Comparison of ENCODE assay signal across 8 mouse cellular contexts in genomic region chr12:80517977-80518376, GRCm38 (mm10). TPM values are rescaled to one million over a fixed set of nuclear protein-coding genes. Genes with fewer than 3 reads are reported as not detected.
A peak's percentile ranks its signal among the peaks of the same experiment; 100 is the strongest.
DNase-seq lines count a peak whose midpoint lies in the region; ATAC-seq and TF ChIP-seq lines count a peak whose summit lies in the region.

Gene Galnt16, plus strand, starts transcription at chr12:80518277.

- ATAC-seq in forebrain, embryonic 11.5 days (replicated peaks; ENCODE audit: low FRiP score) = no peak; the same call in 1 of the 2 replicates
- ATAC-seq in intestine, postnatal 0 days = no peak
- no peak; the same call in 1 of the 2 replicates for ATAC-seq in midbrain, embryonic 15.5 days (replicated peaks)
- no peak for ATAC-seq in inflammation-experienced regulatory T-cells, adult 6 months
- ATAC-seq in erythroid progenitor cell, adult 5-6 weeks (replicated peaks; ENCODE audit: low FRiP score, poor library complexity, severe bottlenecking) = no peak

- peaks cover 7% of the 10 kb centered on the region; the same call in 1 of the 2 replicates for H3K27me3 ChIP-seq in forebrain, embryonic 11.5 days (ENCODE audit: control insufficient read depth, insufficient read depth, low read length)
- H3K27me3 ChIP-seq in intestine, postnatal 0 days (replicated peaks; ENCODE audit: control insufficient read depth, insufficient read depth, low read length) = peaks cover 53% of the 10 kb centered on the region
- peaks cover 8% of the 10 kb centered on the region for H3K27me3 ChIP-seq in midbrain, embryonic 15.5 days (replicated peaks)

- H3K4me3 ChIP-seq in forebrain, embryonic 11.5 days (ENCODE audit: low read depth, low read length) = peak within 1 kb of the TSS; percentile 85
- H3K4me3 ChIP-seq in intestine, postnatal 0 days (ENCODE audit: low read depth, low read length) = peak within 1 kb of the TSS; percentile 49
- peak within 1 kb of the TSS; percentile 66 for H3K4me3 ChIP-seq in midbrain, embryonic 15.5 days

- peaks cover 10% of the 10 kb centered on the region; the same call in 1 of the 2 replicates for H3K4me1 ChIP-seq in forebrain, embryonic 11.5 days (replicated peaks; ENCODE audit: control insufficient read depth, insufficient read depth, low read length)
- H3K4me1 ChIP-seq in intestine, postnatal 0 days (replicated peaks; ENCODE audit: control insufficient read depth, insufficient read depth, low read length) = no peaks in the 10 kb centered on the region
- H3K4me1 ChIP-seq in midbrain, embryonic 15.5 days = peaks cover 31% of the 10 kb centered on the region

- H3K27ac ChIP-seq in forebrain, embryonic 11.5 days (ENCODE audit: low read depth, low read length) = peak within 1 kb of the TSS; percentile 90
- no peak within 1 kb of the TSS for H3K27ac ChIP-seq in intestine, postnatal 0 days (ENCODE audit: low read depth, low read length)
- peak within 1 kb of the TSS; percentile 91 for H3K27ac ChIP-seq in midbrain, embryonic 15.5 days

- no peak for DNase-seq in layer of hippocampus, adult 8-10 months (ENCODE audit: low spot score in 2 of 2)
- no peak for DNase-seq in layer of hippocampus, adult 9-11 months
- no peak for DNase-seq in forebrain, embryonic 11.5 days (ENCODE audit: low spot score)
- DNase-seq in yolk sac, embryonic 10.5 days (ENCODE audit: low spot score) = no peak

- H3K9me3 ChIP-seq in forebrain, embryonic 11.5 days (ENCODE audit: control insufficient read depth, low read length) = no peaks in the 10 kb centered on the region
- no peaks in the 10 kb centered on the region for H3K9me3 ChIP-seq in intestine, postnatal 0 days (ENCODE audit: control insufficient read depth)
- H3K9me3 ChIP-seq in midbrain, embryonic 15.5 days = no peaks in the 10 kb centered on the region

- no peaks in the 10 kb centered on the region for H3K36me3 ChIP-seq in forebrain, embryonic 11.5 days (ENCODE audit: control insufficient read depth, insufficient read depth, low read length)
- H3K36me3 ChIP-seq in intestine, postnatal 0 days (ENCODE audit: control insufficient read depth, insufficient read depth) = no peaks in the 10 kb centered on the region
- no peaks in the 10 kb centered on the region for H3K36me3 ChIP-seq in midbrain, embryonic 15.5 days (replicated peaks)

- peak within 1 kb of the TSS; percentile 91 for H3K9ac ChIP-seq in forebrain, embryonic 11.5 days (ENCODE audit: low read length)
- 0 out of 2 replicates have a peak within 1 kb of the TSS, but pooled peaks have one; percentile 19 for H3K9ac ChIP-seq in intestine, postnatal 0 days (ENCODE audit: low read depth, low read length)
- peak within 1 kb of the TSS; percentile 77 for H3K9ac ChIP-seq in midbrain, embryonic 15.5 days

- WGBS in forebrain, embryonic 11.5 days = 5% methylated on average over 14 of the region's 14 CpGs
- 13% methylated on average over 14 of the region's 14 CpGs for WGBS in intestine, postnatal 0 days
- 5% methylated on average over 14 of the region's 14 CpGs for WGBS in midbrain, embryonic 15.5 days

- TF ChIP-seq CTCF in intestine, postnatal 0 days (IDR thresholded peaks at IDR 0.05; ENCODE audit: low read depth) = no peak

- H3K4me2 ChIP-seq in forebrain, embryonic 11.5 days (ENCODE audit: low read depth, low read length, severe bottlenecking) = peak within 1 kb of the TSS; percentile 90
- H3K4me2 ChIP-seq in intestine, postnatal 0 days (replicated peaks; ENCODE audit: low read depth) = peak within 1 kb of the TSS; percentile 81
- peak within 1 kb of the TSS; percentile 88 for H3K4me2 ChIP-seq in midbrain, embryonic 15.5 days

RNA-seq across cellular contexts. Expression of gene Galnt16, which starts in this region (rescaled TPM):
- 100 to 1,000 TPM; 164 to 194 (median 183) TPM for total RNA-seq in layer of hippocampus, adult 8-10 months (2022)
- 19.9 and 20.3 TPM in 2 replicates for polyA plus RNA-seq in forebrain, embryonic 11.5 days (2014; fragmentation: Nextera tagmentation; extraction: Ambion mirVana)
- polyA plus RNA-seq in intestine, postnatal 0 days (2015; fragmentation: Nextera tagmentation; extraction: Ambion mirVana) = 3.7 and 4.2 TPM in 2 replicates
- 39.5 and 42.4 TPM in 2 replicates for polyA plus RNA-seq in midbrain, embryonic 15.5 days (2015; fragmentation: Nextera tagmentation; extraction: Ambion mirVana)
- polyA plus RNA-seq in inflammation-experienced regulatory T-cells, adult 6 months (2017; shearing (Covaris generic)) = 1 to 10 TPM in 1 of 3 experiments, under 1 TPM in 1, not detected in 1; 0.70 to 1.6 TPM
- not detected in 2 replicates for total RNA-seq in erythroid progenitor cell, adult 5-6 weeks (2015; ENCODE audit: low replicate concordance)
- not detected in 2 replicates for total RNA-seq in erythroid progenitor cell, adult 5-6 weeks (2017; ENCODE audit: low replicate concordance)

Comparison
In these comparisons a context has a peak if more than half of its experiments do, and no peak if none do; other contexts are left out.
1. RNA of gene Galnt16 (total RNA-seq): 164 to 194 TPM in layer of hippocampus, adult 8-10 months; not detected in erythroid progenitor cell, adult 5-6 weeks; every median in the first group is over 100 times any median in the second.
2. H3K9ac ChIP-seq: peak in every context shown above with its lines; median percentile 91 in forebrain, embryonic 11.5 days; 77 in midbrain, embryonic 15.5 days; 19 in intestine, postnatal 0 days.
3. Peak in every context shown above with its lines, with median percentiles within 50 percentile points of each other: H3K4me2 ChIP-seq and H3K4me3 ChIP-seq.